Mouse (Mus musculus) heart, postnatal 0 days (tissue): ENCODE measurements around the gene Efr3b. TPM values are rescaled to one million over a fixed set of nuclear protein-coding genes. Genes with fewer than 3 reads are reported as not detected.

Experiments
- ATAC-seq: fragments of 200-750 bp; cut with Nextera tagmentation; 2 replicates; pipeline ENCODE4 v1.8.0; 2017; ENCODE audit warnings: low read depth, moderate number of reproducible peaks, moderate library complexity; ENCODE audit not compliant: insufficient read depth
- DNase-seq: peaks from one replicate; pipeline ENCODE4 v3.0.0-alpha.2; 2016; ENCODE audit warnings: low spot score
- H3K27ac ChIP-seq: fragments of 300-500 bp; sonication (generic); 2 replicates; pipeline ENCODE4 v1.5.1; 2014; ENCODE audit warnings: low read depth, mild to moderate bottlenecking
- H3K27me3 ChIP-seq: fragments of 300-500 bp; sonication (generic); 2 replicates; pipeline ENCODE4 v1.6.1; 2014; ENCODE audit warnings: low read length, mixed read lengths; ENCODE audit not compliant: control insufficient read depth, insufficient read depth
- H3K36me3 ChIP-seq: fragments of 300-500 bp; sonication (generic); replicated peaks from 2 replicates; pipeline ENCODE4 v1.6.1; 2014; ENCODE audit warnings: low read length, mixed read lengths; ENCODE audit not compliant: control insufficient read depth, insufficient read depth
- H3K4me1 ChIP-seq: fragments of 300-500 bp; sonication (generic); 2 replicates; pipeline ENCODE4 v1.6.1; 2014; ENCODE audit warnings: antibody characterized with exemption; ENCODE audit not compliant: control insufficient read depth, insufficient read depth
- H3K4me2 ChIP-seq: fragments of 300-500 bp; sonication (generic); 2 replicates; pipeline ENCODE4 v1.6.1; 2014; ENCODE audit warnings: low read depth, mild to moderate bottlenecking, low read length, moderate library complexity
- H3K4me3 ChIP-seq: fragments of 300-500 bp; sonication (generic); 2 replicates; pipeline ENCODE4 v1.5.1; 2014; ENCODE audit warnings: low read depth, low read length
- H3K9ac ChIP-seq: fragments of 300-500 bp; sonication (generic); replicated peaks from 2 replicates; pipeline ENCODE4 v1.6.1; 2014; ENCODE audit warnings: low read depth, low read length, mixed read lengths
- H3K9me3 ChIP-seq: fragments of 300-500 bp; sonication (generic); replicated peaks from 2 replicates; pipeline ENCODE4 v1.6.1; 2016; ENCODE audit warnings: low read length; ENCODE audit not compliant: control insufficient read depth
- CTCF ChIP-seq: IDR thresholded peaks from 2 replicates; pipeline ENCODE4 v1.5.1; 2016; ENCODE audit warnings: antibody characterized with exemption, control low read depth, low read depth
- EP300 ChIP-seq: IDR thresholded peaks from 2 replicates; pipeline ENCODE4 v1.6.1; 2016; ENCODE audit warnings: antibody characterized with exemption, low read depth
- WGBS: fragments of 180-500 bp; shearing (Covaris S2); extraction: QIAGEN DNeasy Blood & Tissue Kit; methylation state at CpG from one replicate; pipeline ENCODE4 v1.1.7; 2014; 5-methylcytosine and 5-hydroxymethylcytosine counted together
- polyA plus RNA-seq: library from polyadenylated mRNA; unstranded; fragments of >200 nt; fragmentation: Nextera tagmentation; extraction: Ambion mirVana; gene quantifications from 2 replicates; pipeline ENCODE4 v1.2.1, GENCODE M21; 2015
- total RNA-seq: library from RNA; depleted of rRNA; stranded (reverse); fragments of >200 nt; gene quantifications from 2 replicates; pipeline ENCODE4 v1.2.3, GENCODE M21; 2014; ENCODE audit warnings: low replicate concordance; rRNA removed

Efr3b gene
- total and polyA plus RNA-seq, 2 experiments from 2014 or later = 1.6 to 6.8 TPM

- Histone ChIP-seq H3K4me1 (no peaks in the 10 kb centered on the region), H3K9ac (no peak overlapping the region), H3K27me3 (no peaks in the 10 kb centered on the region), H3K36me3 (no peaks in the 10 kb centered on the region), H3K27ac (no peak overlapping the region), H3K4me2 (no peak overlapping the region), H3K9me3 (no peaks in the 10 kb centered on the region), H3K4me3 (no peak overlapping the region)
- 91% methylated on average over 3 of the region's 3 CpGs for WGBS
- DNase-seq (no peak), ATAC-seq (no peak)
- TF ChIP-seq EP300 (no peak), CTCF (no peak)
These were observed 119.3 kb downstream of the Efr3b start for GRCm38 (mm10) chr12:3919423-3919822.

GRCm38 (mm10) chr12:3918577-3918976 is 120.1 kb downstream of the Efr3b start:
- no peaks in the 10 kb centered on the region for H3K9me3 ChIP-seq
- no peak for ATAC-seq
- WGBS = 63% methylated on average over 3 of the region's 3 CpGs

GRCm38 (mm10) chr12:3917668-3918341 is 120.9 kb downstream of the Efr3b start:
- Histone ChIP-seq H3K9me3 (no peaks in the 10 kb centered on the region), H3K36me3 (no peaks in the 10 kb centered on the region), H3K27me3 (no peaks in the 10 kb centered on the region), H3K27ac (no peak overlapping the region), H3K4me3 (no peak overlapping the region), H3K9ac (no peak overlapping the region), H3K4me2 (no peak overlapping the region), H3K4me1 (no peaks in the 10 kb centered on the region)
- no peak for DNase-seq
- peak; percentile 40; the same call in 1 of the 2 replicates for ATAC-seq
- WGBS = 23% methylated on average over 14 of the region's 14 CpGs
- no peak for TF ChIP-seq EP300
- no peak for TF ChIP-seq CTCF

More at GRCm38 (mm10) chr12:3918577-3918976, 120.1 kb downstream of the Efr3b start:
- H3K27ac ChIP-seq = no peak overlapping the region
- no peak overlapping the region for H3K4me2 ChIP-seq
- no peaks in the 10 kb centered on the region for H3K27me3 ChIP-seq
- no peaks in the 10 kb centered on the region for H3K4me1 ChIP-seq
- no peak overlapping the region for H3K9ac ChIP-seq
- TF ChIP-seq CTCF (no peak), EP300 (no peak)
- no peak overlapping the region for H3K4me3 ChIP-seq
- no peaks in the 10 kb centered on the region for H3K36me3 ChIP-seq
- no peak for DNase-seq

- no peak overlapping the region for H3K9ac ChIP-seq
- DNase-seq = no peak
- H3K27me3 ChIP-seq = no peaks in the 10 kb centered on the region
- no peak overlapping the region for H3K4me3 ChIP-seq
- no peaks in the 10 kb centered on the region for H3K4me1 ChIP-seq
- H3K9me3 ChIP-seq = no peaks in the 10 kb centered on the region
- no peak overlapping the region for H3K4me2 ChIP-seq
- WGBS = 69% methylated on average over 3 of the region's 3 CpGs
- TF ChIP-seq CTCF (no peak), EP300 (no peak)
- H3K36me3 ChIP-seq = 0 out of 2 replicates have a peak, but pooled peaks cover 4% of the 10 kb centered on the region
- no peak for ATAC-seq
- H3K27ac ChIP-seq = no peak overlapping the region
These were observed 122.9 kb downstream of the Efr3b start for GRCm38 (mm10) chr12:3915852-3916251.

Other genes with a start within 250 kb of the Efr3b start
- gene Dnmt3a, start 232.9 kb downstream of the Efr3b start, total RNA-seq = 31.7 and 32.8 TPM in 2 replicates
- 71.5 and 76.0 TPM in 2 replicates for gene Dnmt3a, start 232.9 kb downstream of the Efr3b start, polyA plus RNA-seq
- not detected in 2 replicates for gene Pomc, start 84.0 kb downstream of the Efr3b start, total RNA-seq
- gene Pomc, start 84.0 kb downstream of the Efr3b start, polyA plus RNA-seq = 1.2 and 1.8 TPM in 2 replicates
- gene Dnajc27, start 43.7 kb upstream of the Efr3b start, total RNA-seq = 12.6 and 15.9 TPM in 2 replicates
- 3.4 and 3.6 TPM in 2 replicates for gene Dnajc27, start 43.7 kb upstream of the Efr3b start, polyA plus RNA-seq
- 5.6 and 7.5 TPM in 2 replicates for gene Adcy3, start 94.2 kb upstream of the Efr3b start, total RNA-seq
- 1.2 and 1.5 TPM in 2 replicates for gene Adcy3, start 94.2 kb upstream of the Efr3b start, polyA plus RNA-seq
- 3.4 and 9.6 TPM in 2 replicates for gene Ptrhd1, start 195.1 kb upstream of the Efr3b start, total RNA-seq
- gene Ptrhd1, start 195.1 kb upstream of the Efr3b start, polyA plus RNA-seq = 6.5 and 7.2 TPM in 2 replicates
- gene Cenpo, start 195.4 kb upstream of the Efr3b start, total RNA-seq = 4.1 and 14.2 TPM in 2 replicates
- 2.5 and 3.1 TPM in 2 replicates for gene Cenpo, start 195.4 kb upstream of the Efr3b start, polyA plus RNA-seq